Mouse (Mus musculus) thymus, adult 18-20 months (tissue): Measurements from ENCODE around the gene Nbas.

ENCODE experiments used
- DNase-seq, 2 experiments: peaks; one replicate each; pipeline ENCODE4 v3.0.0; 2022; ENCODE audit warnings: mixed read lengths in 2 of 2

The Nbas gene

DNA sequence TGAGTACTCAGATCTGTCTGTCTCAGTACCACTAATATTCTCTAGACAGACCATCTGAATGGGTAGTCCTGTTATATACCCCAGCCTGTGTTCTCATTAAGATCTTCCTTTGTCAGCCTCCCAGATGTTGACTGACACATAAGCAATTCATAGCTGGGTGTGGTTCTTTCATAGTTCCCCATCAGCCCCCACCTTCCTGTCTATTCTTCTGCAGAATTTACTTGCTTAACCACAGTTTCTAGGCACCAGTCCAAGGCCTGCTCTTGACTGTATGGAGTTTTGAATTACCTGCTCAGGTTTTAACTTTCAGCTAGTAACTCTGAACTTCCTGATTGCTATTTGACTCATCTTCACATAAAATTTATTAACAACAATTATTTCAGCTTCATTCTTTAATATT lies 141.3 kb downstream of the Nbas start:
- no peak for DNase-seq

DNA sequence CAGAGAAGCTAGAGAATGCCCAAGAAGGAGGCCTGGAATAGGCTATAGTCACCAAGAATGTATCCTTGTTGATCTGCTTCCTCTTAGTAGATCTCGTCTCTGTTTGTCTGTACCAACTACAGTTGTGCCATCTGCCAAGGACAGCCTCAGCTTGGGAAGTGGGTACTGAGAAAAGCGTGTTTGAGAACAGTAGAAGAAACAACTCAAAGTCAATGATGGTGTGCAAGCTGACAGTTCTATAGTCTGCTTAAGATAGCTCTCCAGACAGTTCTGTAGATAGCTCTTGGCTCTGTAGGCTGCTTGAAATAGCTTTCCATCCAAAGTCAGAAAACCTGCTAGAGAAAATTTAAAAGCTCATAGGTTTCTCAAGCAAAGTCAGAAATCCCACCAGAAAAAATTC lies 149.7 kb downstream of the Nbas start:
- DNase-seq: no peak

DNA sequence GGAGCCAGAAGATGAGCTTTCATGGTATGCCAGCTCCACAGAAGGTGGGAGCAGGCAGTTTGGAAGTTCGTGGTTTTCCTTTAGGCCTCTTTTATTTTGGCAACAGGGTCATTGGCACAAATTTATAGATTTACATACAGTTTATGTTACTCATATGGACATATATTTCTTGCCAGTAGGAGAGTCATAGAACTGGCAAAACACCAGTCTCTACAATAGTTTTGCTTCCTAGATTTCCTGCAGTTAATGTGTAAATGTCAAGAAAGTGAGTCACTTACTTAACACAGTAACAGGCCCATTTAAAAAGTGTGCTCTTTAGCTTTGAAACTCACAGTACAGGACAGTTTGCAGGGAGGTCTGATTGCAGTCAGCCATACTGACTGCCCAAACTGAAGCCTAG lies 161.3 kb downstream of the Nbas start:
- DNase-seq: no peak

DNA sequence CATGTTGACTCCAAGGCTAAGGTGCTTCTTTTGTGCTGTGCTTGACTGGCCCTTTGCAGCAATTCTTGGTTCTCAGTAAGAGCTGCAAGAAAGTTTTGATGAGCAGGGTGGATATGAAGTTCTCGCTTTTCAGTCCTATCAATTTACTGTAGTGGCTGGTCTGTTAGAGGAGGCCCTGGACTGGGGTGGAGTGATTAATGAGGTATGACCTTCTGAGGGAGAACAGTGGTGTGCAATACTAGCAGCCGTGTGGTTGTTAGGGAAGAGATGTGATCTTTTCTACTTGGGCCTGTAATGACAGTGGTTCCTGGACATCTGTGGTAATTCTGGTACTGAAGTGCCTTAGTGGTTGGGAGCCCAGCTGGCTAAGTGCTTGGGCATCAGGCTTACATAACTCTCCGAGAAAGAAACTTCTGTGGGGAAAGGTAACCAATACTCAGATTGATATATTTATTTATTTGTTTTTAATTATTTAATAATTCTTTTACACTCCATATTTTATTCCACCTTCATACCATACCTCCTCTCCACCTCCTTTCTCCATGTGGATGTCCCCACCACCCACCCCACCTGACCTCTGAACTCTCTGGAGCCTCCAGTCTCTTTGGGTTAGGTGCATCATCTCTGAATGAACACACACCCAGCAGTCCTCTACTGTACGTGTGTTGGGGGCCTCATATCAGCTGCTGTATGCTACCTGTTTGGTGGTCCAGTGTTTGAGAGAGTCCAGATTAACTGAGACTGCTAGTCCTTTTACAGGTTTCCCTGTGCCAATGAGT lies 175.9 kb downstream of the Nbas start:
- no peak for DNase-seq

DNA sequence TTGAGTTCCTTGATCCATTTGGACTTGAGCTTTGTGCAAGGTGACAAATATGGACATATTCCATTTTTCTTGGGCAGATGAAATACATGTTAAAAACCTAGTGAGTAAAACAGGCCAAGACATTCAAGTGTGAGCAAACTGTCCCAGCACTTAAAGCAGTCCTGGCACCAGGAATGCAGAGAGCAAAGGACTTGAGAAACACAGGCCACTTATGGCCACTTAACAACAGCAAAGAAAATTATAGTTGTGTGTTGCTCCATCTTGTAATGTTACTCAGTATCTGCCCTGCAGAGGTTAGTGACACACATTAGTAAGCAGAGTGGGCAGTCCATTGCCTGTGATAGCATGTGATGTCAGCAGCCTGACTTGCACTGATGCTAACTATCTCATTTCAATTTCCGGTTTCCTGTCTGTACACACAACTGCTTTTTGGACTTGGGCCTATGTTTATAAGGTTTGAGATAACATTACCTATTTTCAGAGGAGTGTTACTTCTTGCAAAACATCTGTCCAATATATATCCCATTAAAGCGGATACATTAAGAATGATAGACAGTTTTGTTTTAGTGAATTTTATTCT lies 176.6 kb downstream of the Nbas start:
- DNase-seq: no peak

DNA sequence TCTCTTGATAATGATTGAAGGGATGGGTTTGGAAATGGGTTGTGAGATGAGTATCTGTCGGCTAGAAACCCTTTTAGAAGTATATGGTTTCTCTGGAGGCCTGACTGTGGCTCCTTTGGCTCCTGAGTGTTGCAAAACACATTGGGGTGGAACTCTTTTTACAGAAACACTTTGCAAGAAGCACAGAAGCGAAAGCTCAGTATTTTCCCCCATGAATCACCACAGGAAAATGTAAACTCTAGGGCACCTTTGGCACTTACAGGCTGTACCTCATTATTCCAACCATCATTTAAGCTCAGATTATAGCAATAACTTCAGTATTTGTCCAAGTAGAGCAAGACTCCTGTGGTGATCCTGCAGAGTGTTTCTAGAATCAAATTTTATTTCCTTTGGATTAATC lies 180.0 kb downstream of the Nbas start:
- no peak for DNase-seq

DNA sequence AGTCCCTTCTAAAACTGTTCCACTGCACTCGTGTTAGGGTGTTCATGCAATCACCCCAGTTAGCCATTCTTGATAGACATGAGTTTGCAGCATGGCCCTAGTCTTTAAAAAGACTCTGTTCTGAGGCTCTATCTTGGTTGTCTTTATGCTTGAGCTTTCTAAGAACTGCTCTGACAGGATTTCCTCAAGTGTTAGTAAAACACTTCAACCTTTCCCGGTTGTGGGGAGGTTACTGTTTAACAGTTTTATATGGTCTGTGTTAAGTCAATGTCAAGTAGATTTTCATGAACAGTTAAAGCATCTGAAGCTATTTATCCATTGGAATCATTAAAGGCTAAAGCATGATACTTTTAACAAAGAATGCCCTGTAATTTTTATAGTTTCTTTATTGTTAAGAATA lies 183.1 kb downstream of the Nbas start:
- no peak for DNase-seq

DNA sequence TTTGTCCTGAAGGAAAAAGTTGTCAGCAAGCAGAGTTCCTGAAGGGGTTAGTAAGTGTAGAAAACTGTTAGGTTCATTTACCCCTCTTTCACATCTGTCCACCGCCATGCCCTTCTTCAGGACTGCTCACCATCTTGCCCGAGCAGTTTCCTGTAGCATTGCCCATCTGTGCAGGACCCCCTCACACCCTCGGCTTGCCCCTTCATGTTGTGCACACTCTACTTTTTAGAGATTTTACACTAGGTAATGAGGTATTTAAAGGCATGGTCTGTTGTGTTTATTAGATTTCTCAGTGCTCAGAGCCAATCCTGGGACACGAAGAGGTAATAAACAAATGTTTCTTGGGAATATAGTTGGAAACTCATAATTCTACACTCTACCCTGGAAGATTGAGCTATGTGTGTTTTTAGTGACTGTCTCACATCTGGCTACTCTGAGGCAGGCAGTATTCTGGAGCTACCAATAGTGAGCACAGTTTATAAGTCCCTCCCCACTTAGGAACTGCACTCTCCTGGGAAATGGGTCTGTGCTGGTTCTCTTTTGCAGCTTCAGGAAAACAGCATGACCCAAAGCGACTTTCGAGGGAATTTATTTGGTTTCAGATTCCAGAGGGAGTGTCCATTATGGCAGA lies 191.4 kb downstream of the Nbas start:
- no peak for DNase-seq

DNA sequence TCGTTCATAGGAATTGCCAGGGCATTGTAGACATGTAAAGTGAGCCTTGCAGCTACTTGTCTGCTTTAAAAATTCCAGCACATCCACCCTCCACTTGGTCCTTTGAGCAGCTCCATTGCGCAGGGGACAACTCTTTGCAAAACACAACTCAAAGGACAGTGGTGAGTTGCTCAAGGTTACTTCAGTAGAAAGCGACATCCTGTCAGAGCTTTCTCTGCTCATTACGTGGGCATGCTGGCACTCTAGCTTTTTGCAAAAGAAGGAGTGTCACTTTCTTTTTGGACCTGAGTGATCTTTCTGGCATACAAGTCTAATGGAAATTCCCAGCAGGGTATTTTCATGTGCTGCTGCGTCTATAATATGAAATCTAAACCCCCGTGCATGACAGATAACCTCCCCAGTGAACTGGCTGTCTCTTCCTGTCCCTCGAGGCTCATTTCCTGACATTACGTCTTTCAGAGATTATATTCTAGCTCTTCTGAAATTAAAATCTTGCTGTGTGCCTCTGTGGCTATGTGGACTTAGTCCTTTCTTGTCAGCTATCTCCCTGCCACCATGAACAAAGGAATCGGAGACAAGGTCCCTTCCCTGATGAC lies 192.7 kb downstream of the Nbas start:
- DNase-seq: no peak

DNA sequence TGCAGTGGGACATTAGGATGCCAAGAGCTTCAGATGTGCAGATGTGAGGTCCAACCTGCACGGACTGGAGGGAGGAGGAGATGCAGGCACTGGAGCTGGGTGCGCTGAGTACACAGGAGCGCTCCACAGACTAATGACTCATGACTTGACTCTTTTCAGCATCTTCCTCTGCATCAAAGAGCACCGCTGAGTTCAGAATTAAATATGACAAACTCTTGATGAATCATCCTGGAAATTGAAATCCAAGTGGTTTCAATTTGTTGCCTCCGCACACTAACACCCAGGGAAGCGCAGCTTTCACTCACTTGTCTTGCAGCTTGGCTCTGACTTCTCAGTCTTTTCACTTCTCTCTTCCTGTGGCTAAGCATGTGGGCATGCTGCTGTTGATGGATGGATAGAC lies 193.5 kb downstream of the Nbas start:
- DNase-seq: no peak

DNA sequence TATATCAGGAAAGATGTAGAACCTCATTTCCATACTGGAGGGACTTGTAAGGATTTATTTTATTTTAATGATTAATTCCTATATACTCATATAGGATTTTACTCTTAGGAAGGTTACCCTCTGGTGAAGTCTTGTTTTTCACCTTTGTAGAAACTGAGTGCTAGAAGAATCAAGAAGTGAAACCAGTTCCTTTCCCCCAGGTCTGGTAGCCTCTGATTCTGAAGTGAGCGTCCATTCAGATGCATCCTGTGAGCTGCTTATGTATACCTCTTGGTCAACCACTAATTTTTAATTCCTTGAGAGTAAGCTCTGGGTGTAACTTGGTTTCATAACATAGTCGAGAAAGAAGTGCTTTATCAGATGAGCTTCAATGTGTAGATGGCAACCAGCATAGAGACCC lies 196.6 kb downstream of the Nbas start:
- no peak for DNase-seq

DNA sequence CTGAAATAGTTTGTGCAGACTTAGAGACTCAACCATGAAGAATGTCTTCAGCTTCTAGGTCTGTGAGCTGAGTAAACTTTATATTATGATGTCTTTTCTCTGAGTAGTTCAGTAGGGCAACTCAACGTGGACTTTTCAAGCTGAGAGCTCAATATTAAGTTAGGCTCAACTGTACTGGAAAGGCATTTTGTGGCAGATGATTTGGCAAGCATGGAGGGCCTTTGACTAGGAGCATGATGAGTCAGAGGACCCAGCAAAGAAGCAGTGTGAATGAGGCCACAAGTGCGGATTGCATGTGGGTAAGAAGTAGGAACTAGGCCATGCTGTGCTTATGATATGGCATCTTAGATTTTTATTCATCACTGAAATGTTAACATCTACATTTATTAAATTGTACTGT lies 205.9 kb downstream of the Nbas start:
- DNase-seq: no peak

DNA sequence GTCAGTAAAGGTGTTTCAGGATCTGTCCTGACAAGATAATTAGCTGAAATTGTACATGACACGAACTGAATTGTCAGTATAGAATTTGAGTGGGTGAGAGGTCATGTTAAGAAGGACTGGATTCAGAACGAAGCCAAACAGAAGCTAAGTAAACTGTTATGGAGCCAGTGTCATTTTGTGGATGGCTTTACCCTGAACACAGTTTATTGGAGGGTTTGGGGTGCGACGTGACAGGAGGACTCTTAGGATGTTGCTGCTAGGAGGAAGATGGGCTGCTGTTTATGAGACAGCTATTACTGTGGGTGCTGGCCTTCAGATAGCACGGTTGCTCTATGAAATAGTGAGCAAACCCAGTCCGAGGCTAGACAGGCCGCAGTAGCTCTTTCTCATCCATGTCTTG lies 210.2 kb downstream of the Nbas start:
- DNase-seq: no peak

DNA sequence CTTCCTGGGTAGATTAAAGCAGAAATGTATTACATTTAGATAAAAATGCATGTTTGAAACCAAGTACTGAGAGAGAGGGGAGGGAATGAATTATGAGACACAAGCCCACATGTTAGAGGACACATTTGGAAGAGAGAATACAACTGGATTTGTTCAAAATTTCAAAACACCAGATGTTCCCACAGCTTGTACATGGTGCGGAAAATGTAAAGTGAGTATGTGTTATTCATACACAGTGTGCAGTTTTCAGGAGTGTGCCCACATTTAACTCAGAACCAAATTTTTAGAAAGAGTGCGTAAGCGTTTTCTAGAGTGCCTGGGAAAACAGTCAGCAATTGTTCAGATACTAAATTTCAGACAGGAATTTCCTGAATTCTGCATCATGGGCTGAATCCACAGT lies 217.3 kb downstream of the Nbas start:
- DNase-seq: no peak

DNA sequence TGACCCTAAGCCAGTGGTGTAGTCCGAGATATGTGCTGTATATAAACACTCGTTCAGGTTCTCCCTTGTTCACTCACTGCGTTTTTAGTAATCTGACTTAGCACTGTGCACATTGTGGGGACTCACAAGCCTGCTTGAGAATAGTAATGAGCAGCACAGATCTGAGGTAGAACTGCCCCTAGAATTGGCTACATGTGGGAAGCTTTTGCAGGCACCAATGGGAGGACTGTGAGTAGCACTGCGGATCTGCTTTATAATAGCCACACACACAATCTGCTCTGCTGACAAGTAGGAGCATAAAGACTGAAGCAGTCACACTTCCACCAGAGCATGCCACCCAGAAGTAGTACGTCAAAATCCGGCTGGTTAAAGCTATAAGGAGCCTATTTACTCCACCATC lies 228.3 kb downstream of the Nbas start:
- no peak for DNase-seq

DNA sequence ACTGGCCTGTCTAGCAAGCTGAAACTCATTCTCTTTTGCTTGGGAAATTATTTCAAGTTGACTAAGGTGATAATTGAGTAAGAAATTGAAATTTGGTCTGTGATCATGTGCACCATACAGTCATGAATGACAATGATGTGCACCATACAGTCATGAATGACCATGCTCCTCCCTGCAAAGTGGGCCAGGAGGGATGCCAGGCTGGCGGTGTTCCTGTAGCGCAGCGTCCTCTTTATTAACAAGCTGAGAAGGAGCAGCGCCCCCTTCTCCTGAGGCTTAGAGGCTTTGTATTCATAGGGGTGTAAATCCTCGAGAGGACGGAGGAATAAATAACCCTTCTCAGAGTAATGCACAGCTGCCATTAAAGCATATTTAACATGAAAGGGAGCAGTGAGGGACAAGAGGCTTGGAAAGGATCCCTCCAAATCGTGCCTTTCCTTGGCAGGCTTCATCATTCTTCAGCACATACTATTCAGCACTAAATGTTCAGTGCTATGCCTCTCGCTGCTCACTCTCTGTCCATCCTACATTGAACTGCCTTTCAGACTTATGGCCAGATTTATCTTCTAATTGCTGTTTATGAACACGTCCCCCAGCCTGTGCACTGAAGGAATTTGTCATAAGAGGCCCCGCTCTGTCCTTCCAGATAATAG lies 230.4 kb downstream of the Nbas start:
- no peak for DNase-seq

DNA sequence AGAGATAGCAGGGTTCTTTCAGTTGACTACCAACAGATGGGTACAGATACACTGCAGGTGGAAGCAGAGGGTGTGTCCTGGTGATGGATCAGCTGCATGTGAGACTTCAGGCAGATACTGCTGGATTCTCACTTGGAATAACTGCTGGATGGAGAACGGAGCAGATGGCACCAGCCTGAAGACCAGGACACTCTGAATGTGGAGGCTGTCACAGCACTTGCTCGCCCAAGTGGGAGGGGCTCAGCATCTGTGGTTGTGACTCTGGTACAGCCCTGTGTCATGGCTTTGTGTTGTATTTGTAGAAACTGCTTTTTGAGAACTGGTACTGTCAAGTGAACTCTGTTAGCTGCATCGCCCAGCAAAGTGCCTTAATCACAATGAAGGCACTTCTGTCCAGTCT lies 231.3 kb downstream of the Nbas start:
- no peak for DNase-seq

DNA sequence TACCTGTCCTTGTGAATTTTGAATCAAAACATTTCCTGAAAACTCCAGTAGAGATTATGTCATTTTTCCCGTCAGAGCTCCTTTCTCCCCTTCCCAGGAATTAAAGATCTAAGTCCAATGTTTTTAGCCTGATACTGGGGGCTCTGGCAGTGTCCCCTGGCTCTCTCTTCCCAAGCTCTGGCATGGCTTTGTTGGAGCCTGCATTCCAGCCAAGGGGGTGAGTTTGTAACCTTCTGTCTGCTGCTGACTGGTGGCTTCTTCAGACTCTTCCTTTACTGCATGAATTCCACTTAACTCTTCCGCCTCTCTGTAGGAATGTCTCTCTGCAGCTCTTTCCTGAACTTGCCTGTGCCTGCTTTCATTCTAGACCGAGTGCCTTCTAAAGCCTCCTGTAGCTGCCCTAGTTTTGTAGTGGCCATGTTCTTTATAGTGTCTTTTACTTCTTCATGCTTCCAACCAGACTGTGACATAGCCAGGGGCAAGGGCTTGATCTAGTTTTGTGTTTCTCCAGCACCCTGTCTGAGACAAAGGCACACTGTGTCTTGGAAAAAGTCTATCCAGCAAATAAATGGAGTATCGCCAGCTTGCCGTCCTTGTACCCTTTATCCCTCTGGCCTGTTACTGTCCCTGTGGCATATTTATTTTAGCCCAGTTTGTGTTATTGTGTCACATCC lies 236.0 kb downstream of the Nbas start:
- no peak for DNase-seq

DNA sequence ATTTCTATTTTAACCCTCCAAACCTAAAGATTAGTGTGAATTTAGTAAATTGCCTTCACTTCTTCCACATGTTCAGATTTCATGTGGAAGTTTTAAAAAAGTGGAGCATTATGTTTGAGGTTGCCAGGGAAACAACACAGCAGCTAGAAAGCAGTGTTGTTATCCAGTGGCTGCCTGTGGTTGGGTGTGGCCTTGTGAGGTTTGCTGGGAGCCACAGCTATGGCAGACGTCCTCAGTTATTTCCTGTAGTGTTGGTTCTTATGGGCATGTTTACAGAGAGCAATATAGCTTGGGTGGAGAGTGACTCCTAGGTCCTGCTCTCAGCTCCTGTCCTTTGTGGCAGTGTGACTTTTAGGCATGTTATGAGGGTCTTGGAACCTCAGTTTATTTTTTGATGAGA lies 249.1 kb downstream of the Nbas start:
- DNase-seq: no peak

DNA sequence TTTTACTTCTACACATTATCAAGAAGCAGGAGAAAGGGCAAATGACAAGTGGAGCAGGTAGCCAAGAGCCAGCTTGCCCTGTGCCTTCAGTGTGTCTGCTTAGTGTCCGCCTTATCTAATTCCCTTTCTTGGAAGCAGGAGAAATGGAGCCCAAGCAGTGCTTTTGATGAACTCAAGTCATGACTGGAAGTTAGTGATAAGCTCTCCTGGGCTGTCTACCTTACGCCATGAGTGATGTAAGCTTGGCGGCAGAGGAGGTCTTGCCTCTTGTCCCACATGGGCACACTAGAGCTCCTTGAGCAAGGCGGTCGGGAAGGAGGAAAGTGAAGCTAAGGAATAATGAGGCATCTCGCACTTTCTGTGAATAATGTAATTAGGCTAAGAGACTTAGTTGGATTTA lies 250.5 kb downstream of the Nbas start:
- DNase-seq: no peak

DNA sequence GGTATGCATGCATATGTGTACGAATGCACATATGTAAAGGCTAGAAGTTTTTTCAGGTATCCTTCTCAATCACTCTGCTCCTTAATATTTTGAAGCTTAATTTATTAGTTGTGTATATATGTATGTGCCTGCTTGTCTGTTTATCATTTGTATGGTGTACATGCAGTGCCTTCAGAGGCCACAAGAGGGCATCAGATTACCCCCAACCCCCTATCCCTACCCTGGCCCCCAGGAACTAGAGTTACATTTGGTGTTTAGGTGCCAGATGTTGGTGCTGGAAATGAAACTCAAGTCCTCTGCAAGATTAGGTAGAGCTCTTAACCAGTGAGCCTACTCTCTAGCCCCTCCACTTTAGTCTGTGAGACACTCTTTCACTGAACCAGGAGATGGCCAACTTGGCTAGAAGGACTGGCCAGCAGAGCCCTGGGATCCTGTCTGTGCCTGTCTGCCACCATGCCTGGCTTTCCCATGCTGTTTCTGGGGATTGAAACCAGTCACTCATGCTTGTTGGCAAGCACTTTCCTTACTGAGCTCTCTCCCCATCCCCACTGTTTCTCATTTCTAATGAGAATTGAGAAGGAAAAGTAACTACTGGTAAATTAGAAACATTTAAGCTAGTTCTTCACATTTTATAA lies 263.9 kb downstream of the Nbas start:
- no peak for DNase-seq

DNA sequence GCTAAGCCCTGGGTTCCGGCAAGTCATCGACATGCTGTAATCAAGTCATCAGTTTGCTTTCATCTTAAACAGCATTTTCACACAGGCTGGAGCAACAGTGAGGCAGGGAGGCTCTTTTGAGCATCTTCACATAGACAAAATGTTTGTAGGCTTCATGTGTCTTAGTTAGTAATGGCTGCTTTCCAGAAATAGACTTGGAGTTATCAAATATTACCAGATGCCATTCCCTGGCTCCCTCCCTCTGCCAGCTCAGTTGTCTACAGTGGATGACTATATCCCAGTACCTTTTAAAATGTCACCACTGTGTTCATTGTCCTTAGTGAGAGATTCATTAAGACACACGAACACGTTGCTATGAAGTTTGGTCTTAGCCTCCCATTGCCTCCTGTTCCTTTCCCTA lies 270.2 kb downstream of the Nbas start:
- DNase-seq: no peak

DNA sequence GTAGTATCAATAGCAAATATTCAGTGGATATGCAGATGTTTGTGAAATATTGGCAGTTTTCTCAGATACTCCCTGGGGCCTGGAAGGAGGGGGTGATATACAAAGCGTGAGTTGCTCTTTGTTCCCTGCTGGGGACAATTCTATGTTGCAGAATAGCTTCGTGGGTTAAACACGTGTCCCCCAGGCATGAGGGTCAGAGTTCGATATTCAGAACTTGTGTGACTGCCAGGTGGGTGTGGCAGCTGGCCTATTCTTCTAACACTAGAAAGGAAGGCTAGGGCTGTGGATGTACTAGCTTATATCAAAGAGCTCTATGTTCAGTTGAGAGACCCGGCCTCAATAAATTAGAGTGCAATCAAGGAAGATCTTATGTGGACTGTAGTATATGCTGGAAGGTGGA lies 274.9 kb downstream of the Nbas start:
- DNase-seq: no peak
